Mouse (Mus musculus) lung, adult 2 months (tissue): ENCODE measurements around the gene Tnnt3.

ENCODE experiments used
- CTCF ChIP-seq: fragments of 200-500 bp; IDR thresholded peaks from 2 replicates; pipeline ENCODE4 v1.5.1; 2011; ENCODE audit warnings: mild to moderate bottlenecking, low read length, control low read depth; ENCODE audit not compliant: insufficient read depth
- POLR2A ChIP-seq: fragments of 200-500 bp; IDR thresholded peaks from 2 replicates; pipeline ENCODE4 v1.6.1; 2011; ENCODE audit warnings: low read depth, mild to moderate bottlenecking, control low read depth, low read length, borderline replicate concordance; ENCODE audit errors: extremely low read depth

DNA sequence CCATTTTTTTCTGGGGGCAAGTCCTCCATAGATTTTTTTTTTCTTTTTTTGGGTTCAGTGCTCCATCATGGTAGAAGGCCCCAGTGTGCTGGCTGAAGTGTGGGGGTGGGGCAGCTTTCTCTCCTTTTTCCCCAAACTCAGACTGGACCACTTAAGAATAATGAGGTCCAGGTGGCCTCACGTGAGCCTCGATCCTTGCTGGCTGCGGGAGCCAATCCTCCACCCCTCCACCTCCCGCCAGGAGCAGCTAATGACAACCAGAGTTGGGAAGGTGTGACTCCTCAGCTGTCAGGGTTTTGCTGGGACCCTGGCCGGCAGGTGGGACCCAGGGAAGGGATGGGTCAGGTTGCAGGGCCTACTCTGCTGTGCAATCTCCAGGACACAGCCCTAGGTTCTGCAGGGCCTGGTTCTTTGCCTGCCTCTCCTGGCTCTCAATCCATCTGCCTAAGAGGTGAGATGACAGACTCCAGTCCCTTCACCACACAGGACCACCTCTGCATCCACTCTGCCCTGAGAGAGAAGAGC, 61.1 kb downstream of the Tnnt3 start:
- TF ChIP-seq CTCF (no peak), POLR2A (no peak)
